8 mouse cellular contexts compared by ENCODE assay signal in the genomic region with DNA sequence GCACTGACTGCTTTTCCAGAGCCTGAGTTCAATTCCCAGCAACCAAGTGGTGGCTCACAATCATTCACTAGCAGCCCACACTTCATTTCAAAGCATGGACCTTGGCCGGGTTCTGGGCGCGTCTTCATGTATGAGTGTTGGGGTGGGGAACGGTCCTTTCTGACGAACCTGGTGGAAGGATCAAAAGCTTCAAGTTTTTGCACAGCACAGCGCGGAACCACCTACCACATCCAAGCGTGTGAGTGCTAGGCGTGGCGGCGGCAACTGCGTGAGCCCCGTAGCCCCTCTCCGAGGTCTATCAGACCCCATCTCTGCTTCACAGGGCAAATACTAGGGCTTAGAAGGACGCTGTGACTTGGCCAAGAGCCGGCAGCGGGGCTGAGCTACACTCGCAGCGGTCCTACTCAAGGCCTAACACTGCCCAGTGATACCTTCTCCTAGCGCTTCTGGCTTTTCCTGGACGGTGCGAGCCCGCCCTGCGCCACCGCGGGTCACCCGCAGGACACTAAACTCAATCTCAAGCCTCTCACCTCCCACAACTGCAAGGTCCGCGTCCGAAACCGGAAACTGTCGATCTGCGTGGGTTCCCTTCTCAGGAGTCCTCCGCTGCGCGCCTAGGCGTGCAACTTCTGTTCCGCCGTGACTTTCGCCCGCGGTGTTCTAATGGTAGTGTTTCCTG. TPM values are rescaled to one million over a fixed set of nuclear protein-coding genes. Genes with fewer than 3 reads are reported as not detected.
DNase-seq lines count a peak whose midpoint lies in the region; ATAC-seq and TF ChIP-seq lines count a peak whose summit lies in the region.

No protein-coding gene starts in this region.

- H3K27me3 ChIP-seq in MEL (ENCODE audit: control insufficient read depth in 1 of 2, insufficient read depth in 2 of 2, low read length in 2 of 2) = no peaks in the 10 kb centered on the region
- no peaks in the 10 kb centered on the region for H3K27me3 ChIP-seq in forebrain, embryonic 16.5 days (replicated peaks; ENCODE audit: control insufficient read depth, insufficient read depth, low read length)
- no peaks in the 10 kb centered on the region for H3K27me3 ChIP-seq in neural tube, embryonic 15.5 days (replicated peaks)

- no peaks in the 10 kb centered on the region for H3K9me3 ChIP-seq in MEL (replicated peaks; ENCODE audit: insufficient read depth, low read length)
- H3K9me3 ChIP-seq in forebrain, embryonic 16.5 days (ENCODE audit: control insufficient read depth, low read length) = no peaks in the 10 kb centered on the region
- H3K9me3 ChIP-seq in neural tube, embryonic 15.5 days (replicated peaks) = no peaks in the 10 kb centered on the region

- no peak for TF ChIP-seq EP300 in MEL (IDR thresholded peaks at IDR 0.05; ENCODE audit: low read depth in 1 of 2, low read length in 2 of 2)

- peak; percentile 93 for ATAC-seq in forebrain, embryonic 16.5 days
- peak; percentile 92 for ATAC-seq in neural tube, embryonic 15.5 days (ENCODE audit: low FRiP score)

- intact Hi-C loops in heart, postnatal 36 days (cut with DNase I) = no loop called here

- TF ChIP-seq CTCF in MEL (IDR thresholded peaks at IDR 0.05 in 2 of 3, conservative IDR thresholded peaks at IDR 0.05 in 1 of 3; ENCODE audit: control insufficient read depth in 1 of 3, insufficient read depth in 1 of 3, low read depth in 2 of 3, low read length in 3 of 3, poor library complexity in 1 of 3, severe bottlenecking in 1 of 3) = no peak; a peak in 1 of 6 replicates
- TF ChIP-seq CTCF in lung, adult 2 months (IDR thresholded peaks at IDR 0.05; ENCODE audit: insufficient read depth, low read length) = no peak

- TF ChIP-seq POLR2A in MEL (IDR thresholded peaks at IDR 0.05; ENCODE audit: control insufficient read depth in 1 of 2, insufficient read depth in 1 of 2, low read depth in 1 of 2, low read length in 2 of 2, poor library complexity in 1 of 2) = peak; percentile 94 to 99
- TF ChIP-seq POLR2A in lung, adult 2 months (IDR thresholded peaks at IDR 0.05; ENCODE audit: borderline replicate concordance, extremely low read depth, low read depth, low read length) = peak; percentile 92

- H3K4me2 ChIP-seq in forebrain, embryonic 16.5 days (ENCODE audit: low read length) = peak overlapping the region; percentile 80
- peak overlapping the region; percentile 75 for H3K4me2 ChIP-seq in neural tube, embryonic 15.5 days

- peak overlapping the region; percentile 91 for H3K9ac ChIP-seq in MEL (ENCODE audit: control insufficient read depth, low read depth, low read length, poor library complexity, severe bottlenecking)
- peak overlapping the region; percentile 97 for H3K9ac ChIP-seq in forebrain, embryonic 16.5 days (replicated peaks; ENCODE audit: low read depth, low read length)
- H3K9ac ChIP-seq in neural tube, embryonic 15.5 days (replicated peaks) = peak overlapping the region; percentile 80

- under 1% methylated on average over 42 of the region's 42 CpGs for whole genome bisulfite sequencing in forebrain, embryonic 16.5 days
- WGBS in lung, adult 2 months = under 1% methylated on average over 42 of the region's 42 CpGs
- WGBS in neural tube, embryonic 15.5 days = under 1% methylated on average over 42 of the region's 42 CpGs

- TF ChIP-seq RAD21 in MEL (IDR thresholded peaks at IDR 0.05; ENCODE audit: low read depth, low read length) = no peak

- peak overlapping the region; percentile 81 to 91 for H3K4me3 ChIP-seq in MEL (ENCODE audit: control insufficient read depth in 1 of 2, insufficient read depth in 1 of 2, low read depth in 2 of 2, low read length in 2 of 2)
- peak overlapping the region; percentile 90 for H3K4me3 ChIP-seq in forebrain, embryonic 16.5 days (replicated peaks; ENCODE audit: low read length)
- H3K4me3 ChIP-seq in lung, adult 2 months (replicated peaks; ENCODE audit: extremely low read depth, low read depth, low read length) = peak overlapping the region; percentile 81
- H3K4me3 ChIP-seq in neural tube, embryonic 15.5 days (replicated peaks) = peak overlapping the region; percentile 92

- peak overlapping the region; percentile 79 for H3K27ac ChIP-seq in MEL (ENCODE audit: control insufficient read depth, low read depth, low read length)
- peak overlapping the region; percentile 65 for H3K27ac ChIP-seq in forebrain, embryonic 16.5 days (ENCODE audit: low read length)
- peak overlapping the region; percentile 90 for H3K27ac ChIP-seq in neural tube, embryonic 15.5 days (replicated peaks)

- H3K4me1 ChIP-seq in MEL (ENCODE audit: control insufficient read depth in 1 of 2, insufficient read depth in 2 of 2, low read length in 2 of 2) = peaks cover 0 to 7% of the 10 kb centered on the region in 2 experiments; a peak in 2 of 4 replicates
- peaks cover 7% of the 10 kb centered on the region; the same call in 1 of the 2 replicates for H3K4me1 ChIP-seq in forebrain, embryonic 16.5 days (replicated peaks; ENCODE audit: control insufficient read depth, insufficient read depth, low read length)
- H3K4me1 ChIP-seq in lung, adult 2 months (ENCODE audit: control insufficient read depth, insufficient read depth, low read length) = no peaks in the 10 kb centered on the region; the same call in 1 of the 2 replicates
- H3K4me1 ChIP-seq in neural tube, embryonic 15.5 days = peaks cover 10% of the 10 kb centered on the region

- H3K36me3 ChIP-seq in MEL (ENCODE audit: control insufficient read depth in 1 of 2, insufficient read depth in 2 of 2, low read length in 2 of 2) = no peaks in the 10 kb centered on the region
- peaks cover 3% of the 10 kb centered on the region; the same call in 1 of the 2 replicates for H3K36me3 ChIP-seq in forebrain, embryonic 16.5 days (ENCODE audit: control insufficient read depth, insufficient read depth)
- peaks cover 17% of the 10 kb centered on the region; the same call in 1 of the 2 replicates for H3K36me3 ChIP-seq in neural tube, embryonic 15.5 days

- H3K79me2 ChIP-seq in MEL (ENCODE audit: control insufficient read depth, insufficient read depth, low read length, poor library complexity) = peaks cover 5% of the 10 kb centered on the region; the same call in 1 of the 2 replicates

- DNase-seq in MEL (ENCODE audit: low read depth, low spot score) = peak; percentile 96
- peak; percentile 75 to 91 for DNase-seq in cerebellum, adult 18-20 months
- peak; percentile 90 to 91 for DNase-seq in heart, postnatal 36 days
- peak; percentile 77 to 86 for DNase-seq in layer of hippocampus, adult 18-20 months (ENCODE audit: low spot score in 2 of 2)
- DNase-seq in lung, adult 2 months = peak; percentile 88
- peak; percentile 92 for DNase-seq in testis, postnatal 10 days (ENCODE audit: low spot score)

TF ChIP-seq in MEL, 35 proteins besides CTCF, POLR2A, EP300 and RAD21 (continues in another document):
- TF ChIP-seq POLR2AphosphoS5 (IDR thresholded peaks at IDR 0.05; ENCODE audit: borderline replicate concordance, low read depth, low read length) (no peak), TCF12 (IDR thresholded peaks at IDR 0.05; ENCODE audit: low read depth, low read length) (peak; percentile 91), USF2 (IDR thresholded peaks at IDR 0.05; ENCODE audit: borderline replicate concordance in 1 of 2, insufficient read depth in 1 of 2, low read depth in 1 of 2, low read length in 2 of 2) (no peak), SIN3A (IDR thresholded peaks at IDR 0.05; ENCODE audit: low read length) (peak; percentile 95), ZC3H11A (IDR thresholded peaks at IDR 0.05; ENCODE audit: low read depth, low read length) (no peak), ETS1 (IDR thresholded peaks at IDR 0.05; ENCODE audit: low read depth, low read length) (peak; percentile 54; the same call in 1 of the 2 replicates), MEF2A (IDR thresholded peaks at IDR 0.05; ENCODE audit: extremely low read depth, insufficient replicate concordance, low read depth, low read length, poor library complexity, severe bottlenecking) (no peak), NRF1 (IDR thresholded peaks at IDR 0.05; ENCODE audit: insufficient read depth, low read depth, low read length, poor library complexity, severe bottlenecking) (peak; percentile 20; the same call in 1 of the 2 replicates), BHLHE40 (IDR thresholded peaks at IDR 0.05; ENCODE audit: borderline replicate concordance, low read depth, low read length) (no peak), TBP (IDR thresholded peaks at IDR 0.05; ENCODE audit: low read depth, low read length) (peak; percentile 96), UBTF (IDR thresholded peaks at IDR 0.05; ENCODE audit: borderline replicate concordance, insufficient read depth, low read depth, low read length) (0 out of 2 replicates have a peak, but pooled peaks have one; percentile 87), GATA1 (IDR thresholded peaks at IDR 0.05; ENCODE audit: low read depth, low read length) (no peak), JUND (IDR thresholded peaks at IDR 0.05; ENCODE audit: low read depth, low read length) (no peak), MYC (IDR thresholded peaks at IDR 0.05; ENCODE audit: low read depth, low read length) (peak; percentile 87; the same call in 1 of the 2 replicates), ELF1 (IDR thresholded peaks at IDR 0.05; ENCODE audit: low read depth, low read length) (peak; percentile 70), MAZ (IDR thresholded peaks at IDR 0.05; ENCODE audit: low read depth, low read length) (peak; percentile 59; the same call in 1 of the 2 replicates), NELFE (IDR thresholded peaks at IDR 0.05; ENCODE audit: low read depth, low read length) (peak; percentile 97), POLR2AphosphoS2 (IDR thresholded peaks at IDR 0.05; ENCODE audit: low read length) (peak; percentile 97)

RNA-seq across cellular contexts. Expression of a gene that starts 0.5 kb away (rescaled TPM):
- total RNA-seq in MEL (2012; rRNA removed) = 14.1 and 14.7 TPM in 2 replicates
- polyA plus RNA-seq in MEL (2012; ENCODE audit: insufficient read depth in 1 of 2, insufficient read length in 2 of 2, low read depth in 1 of 2, low replicate concordance in 2 of 2, missing spikeins in 1 of 2) = 10 to 100 TPM in 1 of 2 experiments, not detected in 1; 13.1 TPM
- 16.2 and 16.7 TPM in 2 replicates for polyA plus RNA-seq in forebrain, embryonic 16.5 days (2015; fragmentation: Nextera tagmentation; extraction: Ambion mirVana)
- total RNA-seq in heart, postnatal 36 days (2021) = 10 to 100 TPM; 20.4 to 23.7 TPM
- 10 to 100 TPM; 14.8 to 14.9 TPM for total RNA-seq in layer of hippocampus, adult 18-20 months (2021)
- 6.6 and 9.5 TPM in 2 replicates for polyA plus RNA-seq in lung, adult 2 months (2012; rRNA removed)
- 13.7 and 13.8 TPM in 2 replicates for polyA plus RNA-seq in neural tube, embryonic 15.5 days (2015; fragmentation: Nextera tagmentation; extraction: Ambion mirVana)

RNA-seq across cellular contexts. Expression of a gene that starts 35.6 kb away (rescaled TPM):
- total RNA-seq in MEL (2012; rRNA removed) = 2.7 and 3.0 TPM in 2 replicates
- polyA plus RNA-seq in MEL (2012; ENCODE audit: insufficient read depth in 1 of 2, insufficient read length in 2 of 2, low read depth in 1 of 2, low replicate concordance in 2 of 2, missing spikeins in 1 of 2) = 1 to 10 TPM in 1 of 2 experiments, not detected in 1; 6.7 TPM
- 10.0 and 10.4 TPM in 2 replicates for polyA plus RNA-seq in forebrain, embryonic 16.5 days (2015; fragmentation: Nextera tagmentation; extraction: Ambion mirVana)
- 10 to 100 TPM; 70.2 to 99.0 TPM for total RNA-seq in heart, postnatal 36 days (2021)
- total RNA-seq in layer of hippocampus, adult 18-20 months (2021) = 10 to 100 TPM; 45.3 to 47.7 TPM
- polyA plus RNA-seq in lung, adult 2 months (2012; rRNA removed) = 22.5 and 24.1 TPM in 2 replicates
- 12.1 and 12.7 TPM in 2 replicates for polyA plus RNA-seq in neural tube, embryonic 15.5 days (2015; fragmentation: Nextera tagmentation; extraction: Ambion mirVana)

Comparison
In these comparisons a context has a peak if more than half of its experiments do, and no peak if none do; other contexts are left out.
1. Peak in every context shown above with its lines: DNase-seq, ATAC-seq, H3K4me3 ChIP-seq and H3K27ac ChIP-seq.